ENCODE assay signal across 28 mouse cellular contexts in the genomic region with DNA sequence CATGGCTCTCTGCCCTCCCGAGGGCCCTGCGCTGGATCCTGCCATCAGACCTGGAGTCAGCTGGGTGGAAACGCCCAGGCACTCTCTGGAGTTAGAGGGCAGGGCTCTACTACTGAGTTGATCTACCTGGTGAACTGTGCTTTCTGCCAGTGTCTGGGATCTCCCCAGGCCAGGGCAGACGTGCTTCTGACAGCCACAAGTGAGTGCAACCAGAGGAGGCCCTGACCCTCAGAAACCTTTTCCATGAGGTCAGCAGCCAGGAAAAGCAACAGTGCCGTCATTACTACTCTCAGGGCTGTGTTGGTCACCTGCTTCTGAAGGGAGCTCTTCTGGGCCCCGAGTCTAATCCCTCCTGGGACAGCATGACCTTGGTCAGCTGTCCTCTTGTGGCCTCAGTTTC. TPM values are rescaled to one million over a fixed set of nuclear protein-coding genes. Genes with fewer than 3 reads are reported as not detected.
A peak's percentile ranks its signal among the peaks of the same experiment; 100 is the strongest.
DNase-seq lines count a peak whose midpoint lies in the region; ATAC-seq and TF ChIP-seq lines count a peak whose summit lies in the region.
"Had no signal": no experiment of that assay in that cellular context is flagged by ENCODE, and none has a peak within 500 bp of the region (broad histone marks: within the 10 kb centered on the region; RNA-seq: fewer than 3 reads in every experiment).

No protein-coding gene starts in this region.

- H3K36me3 ChIP-seq in CH12.LX (replicated peaks in 1 of 2; ENCODE audit: control insufficient read depth in 1 of 2, insufficient read depth in 1 of 2, low read length in 1 of 2), result no peaks in the 10 kb centered on the region
- no peaks in the 10 kb centered on the region for H3K36me3 ChIP-seq in E14TG2a.4 (ENCODE audit: insufficient read depth, low read length)
- peaks cover 12% of the 10 kb centered on the region; the same call in 1 of the 2 replicates for H3K36me3 ChIP-seq in heart, embryonic 11.5 days (ENCODE audit: control insufficient read depth, insufficient read depth, low read length)
- H3K36me3 ChIP-seq in heart, postnatal 0 days (replicated peaks; ENCODE audit: control insufficient read depth, insufficient read depth, low read length), result peaks cover 17% of the 10 kb centered on the region
- H3K36me3 ChIP-seq in hindbrain, postnatal 0 days (ENCODE audit: insufficient read depth, low read length), result no peaks in the 10 kb centered on the region
- H3K36me3 ChIP-seq: embryonic facial prominence, embryonic 13.5 days; liver, embryonic 13.5 days; midbrain, embryonic 13.5 days had no signal

- TF ChIP-seq EP300 in CH12.LX (IDR thresholded peaks at IDR 0.05; ENCODE audit: low read length), result no peak
- TF ChIP-seq EP300 in heart, postnatal 0 days (IDR thresholded peaks at IDR 0.05; ENCODE audit: low read depth), result peak; percentile 43; the same call in 1 of the 2 replicates

- in situ Hi-C loops in CH12.LX (cut with MboI; ENCODE audit: low pct_ligation_motif_present, low pct_unique_long_range_greater_than_20kb, low sequenced_read_pairs), result no loop called here

- peaks cover 6 to 27% of the 10 kb centered on the region in 2 experiments; a peak in 3 of 4 replicates for H3K4me1 ChIP-seq in CH12.LX (ENCODE audit: control insufficient read depth in 1 of 2, insufficient read depth in 2 of 2)
- peaks cover 53% of the 10 kb centered on the region for H3K4me1 ChIP-seq in E14TG2a.4 (replicated peaks; ENCODE audit: low read depth, low read length)
- peaks cover 63% of the 10 kb centered on the region for H3K4me1 ChIP-seq in heart, embryonic 11.5 days (ENCODE audit: control insufficient read depth, insufficient read depth, low read length)
- H3K4me1 ChIP-seq in heart, postnatal 0 days (ENCODE audit: control insufficient read depth, insufficient read depth), result peaks cover 47% of the 10 kb centered on the region
- no peaks in the 10 kb centered on the region; the same call in 1 of the 2 replicates for H3K4me1 ChIP-seq in hindbrain, postnatal 0 days (ENCODE audit: insufficient read depth, low read length)
- H3K4me1 ChIP-seq: forebrain, embryonic 13.5 days had no signal

- H3K4me3 ChIP-seq in CH12.LX (replicated peaks in 1 of 3; ENCODE audit: low read depth in 2 of 3, low read length in 2 of 3, poor library complexity in 1 of 3) (no peak overlapping the region), E14TG2a.4 (replicated peaks; ENCODE audit: low read length) (peak overlapping the region; percentile 49; the same call in 1 of the 2 replicates)
- no peak overlapping the region for H3K4me3 ChIP-seq in heart, embryonic 11.5 days (ENCODE audit: low read depth, low read length)
- H3K4me3 ChIP-seq in heart, postnatal 0 days (ENCODE audit: low read depth, low read length), result no peak overlapping the region
- H3K4me3 ChIP-seq in hindbrain, postnatal 0 days (ENCODE audit: low read length), result no peak overlapping the region
- H3K4me3 ChIP-seq: embryonic facial prominence, embryonic 13.5 days; erythroblast, embryonic 14.5 days; forebrain, embryonic 13.5 days; liver, embryonic 13.5 days; megakaryocyte, embryonic 14.5 days; midbrain, embryonic 13.5 days had no signal

- no peak for TF ChIP-seq POLR2A in CH12.LX (IDR thresholded peaks at IDR 0.05; ENCODE audit: low read depth, low read length)

- WGBS in heart, embryonic 11.5 days (ENCODE audit: insufficient replicate concordance), result 49% methylated on average over 6 of the region's 6 CpGs
- WGBS in heart, postnatal 0 days, result 42% methylated on average over 6 of the region's 6 CpGs
- 75% methylated on average over 6 of the region's 6 CpGs for WGBS in hindbrain, postnatal 0 days

- 0 out of 2 replicates have a peak, but pooled peaks have one; percentile 29 for ATAC-seq in heart, embryonic 11.5 days (replicated peaks; ENCODE audit: insufficient number of reproducible peaks, low FRiP score, low TSS enrichment)
- peak; percentile 83 for ATAC-seq in heart, postnatal 0 days (ENCODE audit: insufficient read depth, low read depth)
- ATAC-seq in hindbrain, postnatal 0 days, result no peak
- ATAC-seq: forebrain, embryonic 13.5 days; midbrain, embryonic 13.5 days had no signal

- H3K27me3 ChIP-seq in CH12.LX (replicated peaks) (peaks cover 5% of the 10 kb centered on the region), E14TG2a.4 (ENCODE audit: insufficient read depth, low read length) (peaks cover 36% of the 10 kb centered on the region)
- no peaks in the 10 kb centered on the region for H3K27me3 ChIP-seq in heart, embryonic 11.5 days (ENCODE audit: control insufficient read depth, insufficient read depth, low read length)
- no peaks in the 10 kb centered on the region for H3K27me3 ChIP-seq in heart, postnatal 0 days (ENCODE audit: control insufficient read depth, insufficient read depth, low read length)
- no peaks in the 10 kb centered on the region for H3K27me3 ChIP-seq in hindbrain, postnatal 0 days (ENCODE audit: insufficient read depth, low read length)
- H3K27me3 ChIP-seq: embryonic facial prominence, embryonic 13.5 days; forebrain, embryonic 13.5 days; midbrain, embryonic 13.5 days had no signal

- TF ChIP-seq CTCF in CH12.LX (conservative IDR thresholded peaks at IDR 0.05 in 1 of 2, IDR thresholded peaks at IDR 0.05 in 1 of 2; ENCODE audit: low read depth in 2 of 2, low read length in 2 of 2) (no peak), E14TG2a.4 (conservative IDR thresholded peaks at IDR 0.05; ENCODE audit: low read length) (no peak)
- no peak for TF ChIP-seq CTCF in heart, postnatal 0 days (IDR thresholded peaks at IDR 0.05; ENCODE audit: low read depth)
- no peak for TF ChIP-seq CTCF in hindbrain, postnatal 0 days (IDR thresholded peaks at IDR 0.05; ENCODE audit: low read depth)

- TF ChIP-seq RAD21 in CH12.LX (IDR thresholded peaks at IDR 0.05; ENCODE audit: low read depth, low read length), result no peak

- H3K9ac ChIP-seq in CH12.LX (ENCODE audit: insufficient read depth, low read depth), result no peak overlapping the region
- no peak overlapping the region for H3K9ac ChIP-seq in heart, embryonic 11.5 days (ENCODE audit: low read depth, low read length)
- H3K9ac ChIP-seq in heart, postnatal 0 days (replicated peaks; ENCODE audit: low read depth, low read length), result 0 out of 2 replicates have a peak overlapping the region, but pooled peaks have one; percentile 33
- H3K9ac ChIP-seq in hindbrain, postnatal 0 days (replicated peaks; ENCODE audit: low read length), result no peak overlapping the region
- H3K9ac ChIP-seq: embryonic facial prominence, embryonic 13.5 days; forebrain, embryonic 13.5 days; liver, embryonic 13.5 days; midbrain, embryonic 13.5 days had no signal

- H3K79me2 ChIP-seq in CH12.LX (replicated peaks; ENCODE audit: control insufficient read depth, extremely low read depth, insufficient read depth, poor library complexity, severe bottlenecking), result no peaks in the 10 kb centered on the region

- H3K27ac ChIP-seq in CH12.LX (ENCODE audit: insufficient read depth, low read depth), result no peak overlapping the region
- H3K27ac ChIP-seq in heart, embryonic 11.5 days (ENCODE audit: low read depth, low read length), result peak overlapping the region; percentile 95
- H3K27ac ChIP-seq in heart, postnatal 0 days (ENCODE audit: low read depth), result peak overlapping the region; percentile 90
- H3K27ac ChIP-seq in hindbrain, postnatal 0 days, result no peak overlapping the region
- H3K27ac ChIP-seq: embryonic facial prominence, embryonic 13.5 days; forebrain, embryonic 13.5 days; kidney, postnatal 0 days; liver, embryonic 13.5 days; midbrain, embryonic 13.5 days had no signal

- dilution Hi-C loops in CH12.LX (cut with MboI; ENCODE audit: extremely low pct_ligation_motif_present, extremely low pct_unique_long_range_greater_than_20kb, low sequenced_read_pairs), result no loop called here

- H3K9me3 ChIP-seq in CH12.LX (replicated peaks; ENCODE audit: low read length) (peaks cover 3% of the 10 kb centered on the region), E14TG2a.4 (ENCODE audit: low read length) (no peaks in the 10 kb centered on the region)
- H3K9me3 ChIP-seq in heart, embryonic 11.5 days (replicated peaks; ENCODE audit: control insufficient read depth, low read length), result no peaks in the 10 kb centered on the region
- no peaks in the 10 kb centered on the region for H3K9me3 ChIP-seq in heart, postnatal 0 days (replicated peaks; ENCODE audit: control insufficient read depth, low read length)
- no peaks in the 10 kb centered on the region for H3K9me3 ChIP-seq in hindbrain, postnatal 0 days (ENCODE audit: low read length)
- H3K9me3 ChIP-seq: embryonic facial prominence, embryonic 13.5 days; forebrain, embryonic 13.5 days; liver, embryonic 13.5 days; megakaryocyte, embryonic 14.5 days; midbrain, embryonic 13.5 days had no signal

- no peak overlapping the region for H3K4me2 ChIP-seq in CH12.LX (ENCODE audit: insufficient read depth, low read depth, poor library complexity, severe bottlenecking)
- no peak overlapping the region for H3K4me2 ChIP-seq in heart, embryonic 11.5 days
- H3K4me2 ChIP-seq in heart, postnatal 0 days (ENCODE audit: low read depth, low read length), result no peak overlapping the region
- H3K4me2 ChIP-seq in hindbrain, postnatal 0 days (ENCODE audit: low read depth, low read length), result no peak overlapping the region
- H3K4me2 ChIP-seq: embryonic facial prominence, embryonic 13.5 days; forebrain, embryonic 13.5 days; liver, embryonic 13.5 days; midbrain, embryonic 13.5 days had no signal

- DNase-seq in CH12.LX (ENCODE audit: extremely low read depth), result peak; percentile 21
- DNase-seq in heart, postnatal 0 days (ENCODE audit: low spot score), result peak; percentile 85
- DNase-seq in adrenal gland, postnatal 10 days, result no peak
- no peak for DNase-seq in hindbrain, postnatal 0 days (ENCODE audit: low spot score)
- DNase-seq in B cell, adult 2 months, result no peak
- no peak for DNase-seq in retina, postnatal 1 day
- DNase-seq: adrenal gland, postnatal 36 days; cerebellum, postnatal 10 days; embryo, embryonic 11 days; gastrocnemius, postnatal 10 days; kidney, adult 11 months; layer of hippocampus, adult 9-11 months; liver, embryonic 13.5 days; lung, adult 2 months; lung, postnatal 14 days; spleen, adult 18-20 months; thymus, postnatal 25 days had no signal

RNA-seq across cellular contexts. Expression of a gene that starts 19.6 kb away (rescaled TPM):
- total RNA-seq in CH12.LX (2012; rRNA removed), result 0.13 and 0.64 TPM in 2 replicates
- 0.08 and 0.13 TPM in 2 replicates for total RNA-seq in CH12.LX (2014; rRNA removed)
- 1.1 and 1.6 TPM in 2 replicates for polyA plus RNA-seq in CH12.LX (2012; ENCODE audit: insufficient read length, low read depth)
- polyA plus RNA-seq in heart, embryonic 11.5 days (2014; fragmentation: Nextera tagmentation; extraction: Ambion mirVana), result 22.8 and 24.2 TPM in 2 replicates
- total RNA-seq in heart, postnatal 0 days (2014; rRNA removed; ENCODE audit: low replicate concordance), result 42.9 and 70.8 TPM in 2 replicates
- polyA plus RNA-seq in heart, postnatal 0 days (2015; fragmentation: Nextera tagmentation; extraction: Ambion mirVana), result 18.3 and 19.1 TPM in 2 replicates
- 10 to 100 TPM in 1 of 2 experiments, 1 to 10 TPM in 1; 3.1 to 12.0 TPM for total RNA-seq in adrenal gland, postnatal 10 days (2021)
- total RNA-seq in hindbrain, postnatal 0 days (2014; rRNA removed), result 0.04 and 0.16 TPM in 2 replicates
- 0.13 and 0.16 TPM in 2 replicates for polyA plus RNA-seq in hindbrain, postnatal 0 days (2015; fragmentation: Nextera tagmentation; extraction: Ambion mirVana)
- total RNA-seq: monocyte, adult 5-6 weeks had no signal
- polyA plus RNA-seq: forebrain, embryonic 13.5 days had no signal

RNA-seq across cellular contexts. Expression of a gene that starts 37.6 kb away (rescaled TPM):
- total RNA-seq in CH12.LX (2012; rRNA removed), result 0.04 TPM in 1 of 2 replicates, not detected in the other
- not detected in 2 replicates for total RNA-seq in CH12.LX (2014; rRNA removed)
- 0.13 and 0.22 TPM in 2 replicates for polyA plus RNA-seq in CH12.LX (2012; ENCODE audit: insufficient read length, low read depth)
- polyA plus RNA-seq in heart, embryonic 11.5 days (2014; fragmentation: Nextera tagmentation; extraction: Ambion mirVana), result 0.07 and 0.14 TPM in 2 replicates
- not detected in 2 replicates for total RNA-seq in heart, postnatal 0 days (2014; rRNA removed; ENCODE audit: low replicate concordance)
- 0.04 and 0.05 TPM in 2 replicates for polyA plus RNA-seq in heart, postnatal 0 days (2015; fragmentation: Nextera tagmentation; extraction: Ambion mirVana)
- under 1 TPM; 0.58 to 0.66 TPM for total RNA-seq in adrenal gland, postnatal 10 days (2021)
- total RNA-seq in hindbrain, postnatal 0 days (2014; rRNA removed), result 0.29 and 0.47 TPM in 2 replicates
- 0.08 and 0.10 TPM in 2 replicates for polyA plus RNA-seq in hindbrain, postnatal 0 days (2015; fragmentation: Nextera tagmentation; extraction: Ambion mirVana)
- total RNA-seq: monocyte, adult 5-6 weeks; neutrophil, adult 5-6 weeks had no signal
- polyA plus RNA-seq: embryonic facial prominence, embryonic 13.5 days; erythroblast, embryonic 14.5 days; forebrain, embryonic 13.5 days; hindbrain, embryonic 11.5 days; midbrain, embryonic 13.5 days had no signal

Comparison
In these comparisons a context has a peak if more than half of its experiments do, and no peak if none do; other contexts are left out.
1. DNase-seq: peak in CH12.LX (single experiment) and heart, postnatal 0 days (single experiment); none in adrenal gland, postnatal 10 days (single experiment), hindbrain, postnatal 0 days (single experiment), B cell, adult 2 months (0 of 2) and retina, postnatal 1 day (single experiment).
2. H3K27ac ChIP-seq: peak in heart, embryonic 11.5 days (single experiment) and heart, postnatal 0 days (single experiment); none in CH12.LX (single experiment) and hindbrain, postnatal 0 days (single experiment).